Mouse (Mus musculus): ENCODE measurements around the gene Myo10. TPM values are rescaled to one million over a fixed set of nuclear protein-coding genes. Genes with fewer than 3 reads are reported as not detected.

Myo10 gene
- total and polyA plus RNA-seq, 2 experiments: 15.7 to 21.5 TPM

- DNase-seq (ENCODE audit: extremely low read depth, low read depth, low spot score): no peak
- WGBS: 91% methylated on average over 6 of the region's 6 CpGs
- no peak overlapping the region for H3K4me3 ChIP-seq (ENCODE audit: insufficient read depth, low read depth, low read length)
- no peaks in the 10 kb centered on the region for H3K27me3 ChIP-seq (ENCODE audit: control insufficient read depth, insufficient read depth, low read length)
- H3K9ac ChIP-seq (ENCODE audit: low read depth, low read length): no peak overlapping the region
- peaks cover 3% of the 10 kb centered on the region; the same call in 1 of the 2 replicates for H3K36me3 ChIP-seq (ENCODE audit: control insufficient read depth, insufficient read depth, low read length)
- H3K27ac ChIP-seq (replicated peaks; ENCODE audit: insufficient read depth, low read depth, low read length): no peak overlapping the region
- H3K79me2 ChIP-seq (ENCODE audit: control insufficient read depth, insufficient read depth, low read length): peaks cover 38% of the 10 kb centered on the region; the same call in 1 of the 2 replicates
- TF ChIP-seq POLR2A (IDR thresholded peaks at IDR 0.05; ENCODE audit: extremely low read depth, insufficient read depth, low read length) (no peak), CTCF (IDR thresholded peaks at IDR 0.05; ENCODE audit: low read depth, low read length) (no peak)
- H3K4me1 ChIP-seq (ENCODE audit: control insufficient read depth, insufficient read depth, low read length): peaks cover 18% of the 10 kb centered on the region
These were observed 74.3 kb downstream of the Myo10 start for GRCm38 (mm10) chr15:25696660-25697059.

- 53% methylated on average over 4 of the region's 4 CpGs for WGBS
- TF ChIP-seq CTCF (IDR thresholded peaks at IDR 0.05; ENCODE audit: low read depth, low read length) (no peak), POLR2A (IDR thresholded peaks at IDR 0.05; ENCODE audit: extremely low read depth, insufficient read depth, low read length) (no peak)
- no peak overlapping the region for H3K27ac ChIP-seq (replicated peaks; ENCODE audit: insufficient read depth, low read depth, low read length)
These were observed 76.8 kb downstream of the Myo10 start for GRCm38 (mm10) chr15:25699032-25699557.

GRCm38 (mm10) chr15:25702602-25703001 is 80.3 kb downstream of the Myo10 start:
- no peaks in the 10 kb centered on the region for H3K27me3 ChIP-seq (ENCODE audit: control insufficient read depth, insufficient read depth, low read length)
- no peak overlapping the region for H3K27ac ChIP-seq (replicated peaks; ENCODE audit: insufficient read depth, low read depth, low read length)
- H3K4me3 ChIP-seq (ENCODE audit: insufficient read depth, low read depth, low read length): no peak overlapping the region
- no peak overlapping the region for H3K9ac ChIP-seq (ENCODE audit: low read depth, low read length)
- DNase-seq (ENCODE audit: extremely low read depth, low read depth, low spot score): no peak
- WGBS: 99% methylated on average over 5 of the region's 5 CpGs
- H3K4me1 ChIP-seq (ENCODE audit: control insufficient read depth, insufficient read depth, low read length): no peaks in the 10 kb centered on the region
- peaks cover 9% of the 10 kb centered on the region for H3K36me3 ChIP-seq (ENCODE audit: control insufficient read depth, insufficient read depth, low read length)
- TF ChIP-seq POLR2A (IDR thresholded peaks at IDR 0.05; ENCODE audit: extremely low read depth, insufficient read depth, low read length) (no peak), CTCF (IDR thresholded peaks at IDR 0.05; ENCODE audit: low read depth, low read length) (no peak)
- peaks cover 32% of the 10 kb centered on the region for H3K79me2 ChIP-seq (ENCODE audit: control insufficient read depth, insufficient read depth, low read length)

More at GRCm38 (mm10) chr15:25699032-25699557, 76.8 kb downstream of the Myo10 start:
- H3K79me2 ChIP-seq (ENCODE audit: control insufficient read depth, insufficient read depth, low read length): peaks cover 43% of the 10 kb centered on the region; the same call in 1 of the 2 replicates
- H3K9ac ChIP-seq (ENCODE audit: low read depth, low read length): no peak overlapping the region
- no peak for DNase-seq (ENCODE audit: extremely low read depth, low read depth, low spot score)
- H3K4me3 ChIP-seq (ENCODE audit: insufficient read depth, low read depth, low read length): no peak overlapping the region
- no peaks in the 10 kb centered on the region; the same call in 1 of the 2 replicates for H3K4me1 ChIP-seq (ENCODE audit: control insufficient read depth, insufficient read depth, low read length)
- H3K27me3 ChIP-seq (ENCODE audit: control insufficient read depth, insufficient read depth, low read length): no peaks in the 10 kb centered on the region
- H3K36me3 ChIP-seq (ENCODE audit: control insufficient read depth, insufficient read depth, low read length): peaks cover 7% of the 10 kb centered on the region

GRCm38 (mm10) chr15:25704809-25705585 is 82.7 kb downstream of the Myo10 start:
- WGBS: 93% methylated on average over 11 of the region's 11 CpGs
- H3K36me3 ChIP-seq (ENCODE audit: control insufficient read depth, insufficient read depth, low read length): peaks cover 9% of the 10 kb centered on the region
- H3K4me3 ChIP-seq (ENCODE audit: insufficient read depth, low read depth, low read length): no peak overlapping the region
- no peaks in the 10 kb centered on the region for H3K4me1 ChIP-seq (ENCODE audit: control insufficient read depth, insufficient read depth, low read length)
- peaks cover 38% of the 10 kb centered on the region for H3K79me2 ChIP-seq (ENCODE audit: control insufficient read depth, insufficient read depth, low read length)
- TF ChIP-seq CTCF (IDR thresholded peaks at IDR 0.05; ENCODE audit: low read depth, low read length) (no peak), POLR2A (IDR thresholded peaks at IDR 0.05; ENCODE audit: extremely low read depth, insufficient read depth, low read length) (no peak)
- no peak for DNase-seq (ENCODE audit: extremely low read depth, low read depth, low spot score)
- no peak overlapping the region for H3K27ac ChIP-seq (replicated peaks; ENCODE audit: insufficient read depth, low read depth, low read length)
- H3K9ac ChIP-seq (ENCODE audit: low read depth, low read length): no peak overlapping the region
- no peaks in the 10 kb centered on the region for H3K27me3 ChIP-seq (ENCODE audit: control insufficient read depth, insufficient read depth, low read length)

- TF ChIP-seq CTCF (IDR thresholded peaks at IDR 0.05; ENCODE audit: low read depth, low read length) (no peak), POLR2A (IDR thresholded peaks at IDR 0.05; ENCODE audit: extremely low read depth, insufficient read depth, low read length) (no peak)
- Histone ChIP-seq H3K4me1 (ENCODE audit: control insufficient read depth, insufficient read depth, low read length) (no peaks in the 10 kb centered on the region), H3K27me3 (ENCODE audit: control insufficient read depth, insufficient read depth, low read length) (no peaks in the 10 kb centered on the region), H3K27ac (replicated peaks; ENCODE audit: insufficient read depth, low read depth, low read length) (no peak overlapping the region), H3K4me3 (ENCODE audit: insufficient read depth, low read depth, low read length) (no peak overlapping the region), H3K36me3 (ENCODE audit: control insufficient read depth, insufficient read depth, low read length) (peaks cover 5% of the 10 kb centered on the region), H3K9ac (ENCODE audit: low read depth, low read length) (no peak overlapping the region), H3K79me2 (ENCODE audit: control insufficient read depth, insufficient read depth, low read length) (peaks cover 38% of the 10 kb centered on the region)
- WGBS: 88% methylated on average over 19 of the region's 19 CpGs
- DNase-seq (ENCODE audit: extremely low read depth, low read depth, low spot score): no peak
These were observed 84.7 kb downstream of the Myo10 start for GRCm38 (mm10) chr15:25706874-25707554.

Measured in liver, adult 2 months (tissue).